Mouse (Mus musculus) splenic B cell, adult 2 months (primary cell): ENCODE results near the gene Lhx6.

Experiments used
- DNase-seq: peaks from one replicate; pipeline ENCODE4 v3.0.0-alpha.2; 2011; ENCODE audit warnings: low read depth, low spot score
- H3K27me3 ChIP-seq: 2 replicates; pipeline ENCODE4 v1.6.1; 2012; ENCODE audit warnings: mild to moderate bottlenecking, low read length, moderate library complexity, mixed read lengths; ENCODE audit not compliant: control insufficient read depth, poor library complexity, insufficient read depth, severe bottlenecking
- H3K36me3 ChIP-seq: 2 replicates; pipeline ENCODE4 v1.6.1; 2012; ENCODE audit warnings: mild to moderate bottlenecking, low read length, moderate library complexity, mixed read lengths; ENCODE audit not compliant: control insufficient read depth, poor library complexity, insufficient read depth, severe bottlenecking

Lhx6 gene

GRCm38 (mm10) chr2:36102559-36102946, 2.7 kb downstream of the Lhx6 start:
- peak; percentile 18 for DNase-seq
- H3K36me3 ChIP-seq: no peaks in the 10 kb centered on the region

GRCm38 (mm10) chr2:36101866-36102558, 3.2 kb downstream of the Lhx6 start:
- no peaks in the 10 kb centered on the region for H3K27me3 ChIP-seq
- DNase-seq: no peak

More at GRCm38 (mm10) chr2:36102559-36102946, 2.7 kb downstream of the Lhx6 start:
- no peaks in the 10 kb centered on the region for H3K27me3 ChIP-seq

GRCm38 (mm10) chr2:36099739-36100138, 5.5 kb downstream of the Lhx6 start:
- Histone ChIP-seq H3K27me3 (no peaks in the 10 kb centered on the region; the same call in 1 of the 2 replicates), H3K36me3 (no peaks in the 10 kb centered on the region)
- no peak for DNase-seq

More at GRCm38 (mm10) chr2:36101866-36102558, 3.2 kb downstream of the Lhx6 start:
- no peaks in the 10 kb centered on the region for H3K36me3 ChIP-seq

- no peak for DNase-seq
- H3K27me3 ChIP-seq: no peaks in the 10 kb centered on the region; the same call in 1 of the 2 replicates
- H3K36me3 ChIP-seq: no peaks in the 10 kb centered on the region
These were observed 7.2 kb downstream of the Lhx6 start for GRCm38 (mm10) chr2:36098021-36098420.

GRCm38 (mm10) chr2:36097129-36097815, 7.9 kb downstream of the Lhx6 start:
- no peaks in the 10 kb centered on the region; the same call in 1 of the 2 replicates for H3K27me3 ChIP-seq
- H3K36me3 ChIP-seq: no peaks in the 10 kb centered on the region
- DNase-seq: no peak

GRCm38 (mm10) chr2:36093914-36094475, 11.2 kb downstream of the Lhx6 start:
- DNase-seq: no peak
- Histone ChIP-seq H3K36me3 (no peaks in the 10 kb centered on the region), H3K27me3 (no peaks in the 10 kb centered on the region; the same call in none of the 2 replicates)

- no peak for DNase-seq
- no peaks in the 10 kb centered on the region; the same call in none of the 2 replicates for H3K27me3 ChIP-seq
- no peaks in the 10 kb centered on the region for H3K36me3 ChIP-seq
These were observed 11.9 kb downstream of the Lhx6 start for GRCm38 (mm10) chr2:36093301-36093700.

GRCm38 (mm10) chr2:36092748-36093147, 12.5 kb downstream of the Lhx6 start:
- Histone ChIP-seq H3K36me3 (no peaks in the 10 kb centered on the region), H3K27me3 (no peaks in the 10 kb centered on the region; the same call in none of the 2 replicates)
- no peak for DNase-seq

- peak; percentile 59 for DNase-seq
- no peaks in the 10 kb centered on the region; the same call in none of the 2 replicates for H3K27me3 ChIP-seq
These were observed 14.1 kb downstream of the Lhx6 start for GRCm38 (mm10) chr2:36090853-36091741.

GRCm38 (mm10) chr2:36089190-36089589, 16.0 kb downstream of the Lhx6 start:
- no peak for DNase-seq
- Histone ChIP-seq H3K27me3 (no peaks in the 10 kb centered on the region; the same call in none of the 2 replicates), H3K36me3 (no peaks in the 10 kb centered on the region)

More at GRCm38 (mm10) chr2:36090853-36091741, 14.1 kb downstream of the Lhx6 start:
- H3K36me3 ChIP-seq: no peaks in the 10 kb centered on the region

- DNase-seq: no peak
- Histone ChIP-seq H3K27me3 (no peaks in the 10 kb centered on the region), H3K36me3 (no peaks in the 10 kb centered on the region)
These were observed 20.2 kb downstream of the Lhx6 start for GRCm38 (mm10) chr2:36085041-36085440.

- no peak for DNase-seq
- no peaks in the 10 kb centered on the region for H3K36me3 ChIP-seq
- H3K27me3 ChIP-seq: no peaks in the 10 kb centered on the region
These were observed 22.2 kb downstream of the Lhx6 start for GRCm38 (mm10) chr2:36082802-36083580.

GRCm38 (mm10) chr2:36081446-36081845, 23.8 kb downstream of the Lhx6 start:
- no peak for DNase-seq
- Histone ChIP-seq H3K36me3 (no peaks in the 10 kb centered on the region), H3K27me3 (no peaks in the 10 kb centered on the region)
